Mouse (Mus musculus): ENCODE data around the gene Tent5a. TPM values are rescaled to one million over a fixed set of nuclear protein-coding genes. Genes with fewer than 3 reads are reported as not detected.
A peak's percentile ranks its signal among the peaks of the same experiment; 100 is the strongest.

Tent5a gene
- polyA plus RNA-seq (2015; fragmentation: Nextera tagmentation; extraction: Ambion mirVana) = 24.1 and 24.2 TPM in 2 replicates

- H3K9me3 ChIP-seq (replicated peaks; ENCODE audit: control insufficient read depth, low read length) = no peaks in the 10 kb centered on the region
Measured at GRCm38 (mm10) chr9:85327242-85328211, at the start of gene Tent5a. Gene Tent5a, minus strand, starts transcription at chr9:85327348.

GRCm38 (mm10) chr9:85376643-85377307, 49.6 kb upstream of the Tent5a start:
- H3K4me3 ChIP-seq (replicated peaks; ENCODE audit: low read length) = no peak overlapping the region
- H3K4me1 ChIP-seq (ENCODE audit: control insufficient read depth, insufficient read depth, low read length) = no peaks in the 10 kb centered on the region
- H3K9me3 ChIP-seq (replicated peaks; ENCODE audit: control insufficient read depth, low read length) = no peaks in the 10 kb centered on the region
- H3K36me3 ChIP-seq (ENCODE audit: control insufficient read depth, insufficient read depth, low read length) = no peaks in the 10 kb centered on the region
- peak overlapping the region; percentile 46; the same call in 1 of the 2 replicates for H3K27ac ChIP-seq (ENCODE audit: low read length)
- no peak overlapping the region for H3K4me2 ChIP-seq (ENCODE audit: low read depth, low read length)
- WGBS = 72% methylated on average over 3 of the region's 3 CpGs
- H3K27me3 ChIP-seq (ENCODE audit: control insufficient read depth, insufficient read depth, low read length) = no peaks in the 10 kb centered on the region
- peak; percentile 40; the same call in 1 of the 2 replicates for ATAC-seq (ENCODE audit: insufficient read depth, low FRiP score)
- H3K9ac ChIP-seq (ENCODE audit: low read length) = no peak overlapping the region

More at GRCm38 (mm10) chr9:85327242-85328211, at the start of gene Tent5a:
- Histone ChIP-seq H3K9ac (ENCODE audit: low read length) (peak within 1 kb of the TSS; percentile 84), H3K4me1 (ENCODE audit: control insufficient read depth, insufficient read depth, low read length) (no peaks in the 10 kb centered on the region), H3K36me3 (ENCODE audit: control insufficient read depth, insufficient read depth, low read length) (no peaks in the 10 kb centered on the region), H3K4me3 (replicated peaks; ENCODE audit: low read length) (peak within 1 kb of the TSS; percentile 84), H3K4me2 (ENCODE audit: low read depth, low read length) (peak within 1 kb of the TSS; percentile 84), H3K27ac (ENCODE audit: low read length) (peak within 1 kb of the TSS; percentile 91), H3K27me3 (ENCODE audit: control insufficient read depth, insufficient read depth, low read length) (no peaks in the 10 kb centered on the region)
- under 1% methylated on average over 69 of the region's 72 CpGs for WGBS
- ATAC-seq (ENCODE audit: insufficient read depth, low FRiP score) = peak; percentile 94

GRCm38 (mm10) chr9:85375152-85375551, 48.0 kb upstream of the Tent5a start:
- 69% methylated on average over 4 of the region's 4 CpGs for WGBS
- H3K9me3 ChIP-seq (replicated peaks; ENCODE audit: control insufficient read depth, low read length) = no peaks in the 10 kb centered on the region
- no peak overlapping the region for H3K9ac ChIP-seq (ENCODE audit: low read length)
- H3K4me3 ChIP-seq (replicated peaks; ENCODE audit: low read length) = no peak overlapping the region
- no peaks in the 10 kb centered on the region for H3K27me3 ChIP-seq (ENCODE audit: control insufficient read depth, insufficient read depth, low read length)
- no peak overlapping the region for H3K4me2 ChIP-seq (ENCODE audit: low read depth, low read length)
- no peak for ATAC-seq (ENCODE audit: insufficient read depth, low FRiP score)
- no peaks in the 10 kb centered on the region for H3K4me1 ChIP-seq (ENCODE audit: control insufficient read depth, insufficient read depth, low read length)
- H3K27ac ChIP-seq (ENCODE audit: low read length) = no peak overlapping the region
- no peaks in the 10 kb centered on the region for H3K36me3 ChIP-seq (ENCODE audit: control insufficient read depth, insufficient read depth, low read length)

DNA sequence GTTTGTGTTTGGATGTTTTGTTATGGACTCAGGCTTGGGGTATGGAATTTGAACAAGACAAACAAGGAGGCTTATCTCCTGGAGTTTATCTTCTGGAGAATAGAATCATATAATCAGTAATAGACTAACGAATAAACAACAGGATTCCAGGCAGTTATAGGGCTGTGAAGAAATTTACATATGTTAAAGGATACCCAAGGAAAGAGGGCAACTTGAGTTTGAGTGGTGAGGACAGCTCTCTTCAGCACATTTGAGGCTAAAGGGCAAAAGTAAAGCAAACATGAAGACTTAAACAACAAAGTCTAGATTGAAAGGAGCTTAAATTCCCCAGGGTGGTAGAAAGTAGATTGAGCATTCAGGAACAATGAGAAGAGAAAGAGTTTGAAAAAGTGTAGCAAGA, 44.9 kb upstream of the Tent5a start:
- no peak overlapping the region for H3K9ac ChIP-seq (ENCODE audit: low read length)
- ATAC-seq (ENCODE audit: insufficient read depth, low FRiP score) = no peak
- H3K27ac ChIP-seq (ENCODE audit: low read length) = no peak overlapping the region
- no peak overlapping the region for H3K4me2 ChIP-seq (ENCODE audit: low read depth, low read length)
- H3K4me1 ChIP-seq (ENCODE audit: control insufficient read depth, insufficient read depth, low read length) = no peaks in the 10 kb centered on the region
- H3K9me3 ChIP-seq (replicated peaks; ENCODE audit: control insufficient read depth, low read length) = no peaks in the 10 kb centered on the region
- H3K4me3 ChIP-seq (replicated peaks; ENCODE audit: low read length) = no peak overlapping the region
- no peaks in the 10 kb centered on the region for H3K27me3 ChIP-seq (ENCODE audit: control insufficient read depth, insufficient read depth, low read length)
- no peaks in the 10 kb centered on the region for H3K36me3 ChIP-seq (ENCODE audit: control insufficient read depth, insufficient read depth, low read length)
- 61% methylated on average over 1 of the region's 1 CpGs for WGBS

DNA sequence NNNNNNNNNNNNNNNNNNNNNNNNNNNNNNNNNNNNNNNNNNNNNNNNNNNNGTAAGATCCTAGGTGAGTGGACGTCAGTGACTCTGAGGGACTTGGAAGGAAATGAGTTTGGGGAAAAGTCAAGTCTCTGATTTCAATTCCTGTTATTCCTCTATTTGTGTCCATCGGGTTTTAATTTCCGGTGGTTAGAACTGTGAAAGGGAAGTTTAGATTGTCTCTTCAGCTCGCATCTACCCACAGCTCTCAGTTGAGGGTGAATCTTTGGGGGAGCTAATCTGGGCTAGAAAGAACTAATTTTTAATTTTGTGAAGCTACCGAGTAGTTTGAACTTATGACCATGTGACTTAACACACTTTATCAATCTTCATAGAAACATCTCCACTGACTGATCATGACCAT, 42.4 kb upstream of the Tent5a start:
- Histone ChIP-seq H3K9me3 (replicated peaks; ENCODE audit: control insufficient read depth, low read length) (no peaks in the 10 kb centered on the region), H3K4me3 (replicated peaks; ENCODE audit: low read length) (no peak overlapping the region), H3K27me3 (ENCODE audit: control insufficient read depth, insufficient read depth, low read length) (no peaks in the 10 kb centered on the region), H3K4me1 (ENCODE audit: control insufficient read depth, insufficient read depth, low read length) (no peaks in the 10 kb centered on the region), H3K4me2 (ENCODE audit: low read depth, low read length) (no peak overlapping the region), H3K27ac (ENCODE audit: low read length) (no peak overlapping the region), H3K36me3 (ENCODE audit: control insufficient read depth, insufficient read depth, low read length) (no peaks in the 10 kb centered on the region), H3K9ac (ENCODE audit: low read length) (no peak overlapping the region)
- no peak for ATAC-seq (ENCODE audit: insufficient read depth, low FRiP score)
- 76% methylated on average over 5 of the region's 5 CpGs for WGBS

DNA sequence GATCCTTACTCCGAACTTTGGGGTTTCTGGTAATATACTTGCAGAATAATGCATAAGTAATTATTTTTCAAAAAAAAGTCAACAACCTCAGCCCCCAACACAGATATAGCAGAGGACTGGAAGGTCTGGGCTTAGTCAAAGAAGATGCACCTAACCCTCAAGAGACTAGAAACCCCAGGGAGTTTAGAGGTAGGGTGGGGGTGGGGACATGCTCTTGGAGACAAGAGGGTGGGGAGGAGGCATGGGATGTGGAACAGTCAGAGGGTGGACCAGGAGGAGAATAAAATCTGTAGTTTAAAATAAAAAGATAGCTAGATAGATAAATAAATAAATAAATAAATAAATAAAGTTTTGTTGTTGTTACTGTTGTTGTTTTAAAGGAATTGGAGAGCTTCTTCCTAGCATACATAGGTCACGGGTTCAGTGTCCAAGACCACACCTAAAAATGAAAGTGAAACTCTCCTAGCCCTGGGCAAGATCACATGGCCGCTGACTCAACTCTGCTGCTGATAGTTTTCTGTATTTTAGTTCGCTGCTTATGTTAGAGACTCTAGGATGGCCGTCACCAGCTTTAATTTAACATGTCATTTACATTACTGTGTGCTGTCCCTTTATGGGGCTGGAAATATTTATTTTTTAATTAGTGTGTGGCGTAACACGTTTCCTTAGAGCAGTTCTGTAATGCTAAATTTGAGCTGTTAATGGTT, 30.2 kb upstream of the Tent5a start:
- Histone ChIP-seq H3K4me2 (ENCODE audit: low read depth, low read length) (no peak overlapping the region), H3K4me1 (ENCODE audit: control insufficient read depth, insufficient read depth, low read length) (no peaks in the 10 kb centered on the region), H3K9ac (ENCODE audit: low read length) (no peak overlapping the region), H3K36me3 (ENCODE audit: control insufficient read depth, insufficient read depth, low read length) (no peaks in the 10 kb centered on the region), H3K27me3 (ENCODE audit: control insufficient read depth, insufficient read depth, low read length) (no peaks in the 10 kb centered on the region), H3K27ac (ENCODE audit: low read length) (no peak overlapping the region), H3K4me3 (replicated peaks; ENCODE audit: low read length) (no peak overlapping the region), H3K9me3 (replicated peaks; ENCODE audit: control insufficient read depth, low read length) (no peaks in the 10 kb centered on the region)
- no peak for ATAC-seq (ENCODE audit: insufficient read depth, low FRiP score)
- WGBS = 84% methylated on average over 7 of the region's 7 CpGs

GRCm38 (mm10) chr9:85355559-85355958, 28.4 kb upstream of the Tent5a start:
- no peaks in the 10 kb centered on the region for H3K27me3 ChIP-seq (ENCODE audit: control insufficient read depth, insufficient read depth, low read length)
- 76% methylated on average over 5 of the region's 5 CpGs for WGBS
- ATAC-seq (ENCODE audit: insufficient read depth, low FRiP score) = no peak

GRCm38 (mm10) chr9:85347823-85348523, 20.8 kb upstream of the Tent5a start:
- ATAC-seq (ENCODE audit: insufficient read depth, low FRiP score) = no peak
- Histone ChIP-seq H3K4me1 (ENCODE audit: control insufficient read depth, insufficient read depth, low read length) (peaks cover 4% of the 10 kb centered on the region; the same call in 1 of the 2 replicates), H3K9me3 (replicated peaks; ENCODE audit: control insufficient read depth, low read length) (no peaks in the 10 kb centered on the region), H3K27me3 (ENCODE audit: control insufficient read depth, insufficient read depth, low read length) (no peaks in the 10 kb centered on the region), H3K4me2 (ENCODE audit: low read depth, low read length) (peak overlapping the region; percentile 35), H3K36me3 (ENCODE audit: control insufficient read depth, insufficient read depth, low read length) (no peaks in the 10 kb centered on the region), H3K9ac (ENCODE audit: low read length) (no peak overlapping the region), H3K27ac (ENCODE audit: low read length) (peak overlapping the region; percentile 18; the same call in 1 of the 2 replicates), H3K4me3 (replicated peaks; ENCODE audit: low read length) (no peak overlapping the region)
- WGBS = 28% methylated on average over 10 of the region's 10 CpGs

More at GRCm38 (mm10) chr9:85355559-85355958, 28.4 kb upstream of the Tent5a start:
- Histone ChIP-seq H3K9me3 (replicated peaks; ENCODE audit: control insufficient read depth, low read length) (no peaks in the 10 kb centered on the region), H3K4me1 (ENCODE audit: control insufficient read depth, insufficient read depth, low read length) (no peaks in the 10 kb centered on the region), H3K4me2 (ENCODE audit: low read depth, low read length) (no peak overlapping the region), H3K9ac (ENCODE audit: low read length) (no peak overlapping the region), H3K27ac (ENCODE audit: low read length) (no peak overlapping the region), H3K36me3 (ENCODE audit: control insufficient read depth, insufficient read depth, low read length) (no peaks in the 10 kb centered on the region), H3K4me3 (replicated peaks; ENCODE audit: low read length) (no peak overlapping the region)

Measured in stomach, embryonic 16.5 days (tissue).